Comparison of ENCODE assay signal across 8 mouse cellular contexts in genomic region chr11:70220323-70220722, GRCm38 (mm10). TPM values are rescaled to one million over a fixed set of nuclear protein-coding genes. Genes with fewer than 3 reads are reported as not detected.
A peak's percentile ranks its signal among the peaks of the same experiment; 100 is the strongest.
DNase-seq lines count a peak whose midpoint lies in the region; ATAC-seq lines count a peak whose summit lies in the region.

No protein-coding gene starts in this region.

- peaks cover 26% of the 10 kb centered on the region for H3K27me3 ChIP-seq in heart, embryonic 16.5 days (ENCODE audit: control insufficient read depth, insufficient read depth, low read length)
- peaks cover 10% of the 10 kb centered on the region for H3K27me3 ChIP-seq in forebrain, embryonic 11.5 days (ENCODE audit: control insufficient read depth, insufficient read depth, low read length)
- H3K27me3 ChIP-seq in liver, embryonic 13.5 days: peaks cover 25% of the 10 kb centered on the region

- DNase-seq in heart, adult 11 months: no peak
- DNase-seq in NIH3T3 (ENCODE audit: low read depth): peak; percentile 48
- DNase-seq in forebrain, embryonic 11.5 days (ENCODE audit: low spot score): peak; percentile 60
- DNase-seq in liver, embryonic 13.5 days: no peak
- no peak for DNase-seq in urinary bladder, adult 18-20 months (ENCODE audit: low spot score in 2 of 2)
- no peak for DNase-seq in gastrocnemius, adult 18-20 months (ENCODE audit: low spot score)
- no peak for DNase-seq in right cerebral cortex, postnatal 14 days

- peak overlapping the region; percentile 82 for H3K9ac ChIP-seq in heart, embryonic 16.5 days (ENCODE audit: low read length)
- H3K9ac ChIP-seq in forebrain, embryonic 11.5 days (ENCODE audit: low read length): peak overlapping the region; percentile 76
- peak overlapping the region; percentile 90 for H3K9ac ChIP-seq in liver, embryonic 13.5 days

- peak overlapping the region; percentile 70 for H3K4me3 ChIP-seq in heart, embryonic 16.5 days (ENCODE audit: low read length)
- peak overlapping the region; percentile 49 for H3K4me3 ChIP-seq in forebrain, embryonic 11.5 days (ENCODE audit: low read depth, low read length)
- H3K4me3 ChIP-seq in liver, embryonic 13.5 days (replicated peaks): peak overlapping the region; percentile 77

- no peaks in the 10 kb centered on the region for H3K9me3 ChIP-seq in heart, embryonic 16.5 days (replicated peaks; ENCODE audit: control insufficient read depth, low read length)
- no peaks in the 10 kb centered on the region for H3K9me3 ChIP-seq in forebrain, embryonic 11.5 days (ENCODE audit: control insufficient read depth, low read length)
- no peaks in the 10 kb centered on the region for H3K9me3 ChIP-seq in liver, embryonic 13.5 days (replicated peaks)

- no peaks in the 10 kb centered on the region for H3K36me3 ChIP-seq in heart, embryonic 16.5 days (ENCODE audit: control insufficient read depth, insufficient read depth)
- no peaks in the 10 kb centered on the region for H3K36me3 ChIP-seq in forebrain, embryonic 11.5 days (ENCODE audit: control insufficient read depth, insufficient read depth, low read length)
- peaks cover 14% of the 10 kb centered on the region; the same call in 1 of the 2 replicates for H3K36me3 ChIP-seq in liver, embryonic 13.5 days

- no peak for ATAC-seq in heart, embryonic 16.5 days (replicated peaks; ENCODE audit: extremely low read depth, insufficient read depth, low FRiP score)
- ATAC-seq in forebrain, embryonic 11.5 days (replicated peaks; ENCODE audit: low FRiP score): no peak
- no peak for ATAC-seq in liver, embryonic 13.5 days (ENCODE audit: low read depth)

- H3K27ac ChIP-seq in heart, embryonic 16.5 days (ENCODE audit: low read length): peak overlapping the region; percentile 91
- peak overlapping the region; percentile 70; the same call in 1 of the 2 replicates for H3K27ac ChIP-seq in forebrain, embryonic 11.5 days (ENCODE audit: low read depth, low read length)
- H3K27ac ChIP-seq in liver, embryonic 13.5 days: peak overlapping the region; percentile 99

- H3K4me1 ChIP-seq in heart, embryonic 16.5 days (ENCODE audit: control insufficient read depth, insufficient read depth, low read length): peaks cover 13% of the 10 kb centered on the region; the same call in 1 of the 2 replicates
- H3K4me1 ChIP-seq in forebrain, embryonic 11.5 days (replicated peaks; ENCODE audit: control insufficient read depth, insufficient read depth, low read length): peaks cover 12% of the 10 kb centered on the region; the same call in 1 of the 2 replicates
- H3K4me1 ChIP-seq in liver, embryonic 13.5 days (replicated peaks): peaks cover 71% of the 10 kb centered on the region

- H3K4me2 ChIP-seq in heart, embryonic 16.5 days (ENCODE audit: low read depth, low read length): peak overlapping the region; percentile 99
- H3K4me2 ChIP-seq in forebrain, embryonic 11.5 days (ENCODE audit: low read depth, low read length, severe bottlenecking): peak overlapping the region; percentile 87
- H3K4me2 ChIP-seq in liver, embryonic 13.5 days: peak overlapping the region; percentile 97

- 2% methylated on average over 24 of the region's 24 CpGs for WGBS in heart, embryonic 16.5 days
- 1% methylated on average over 24 of the region's 24 CpGs for WGBS in forebrain, embryonic 11.5 days
- WGBS in liver, embryonic 13.5 days (ENCODE audit: insufficient replicate concordance): 2% methylated on average over 24 of the region's 24 CpGs

RNA-seq across cellular contexts. Expression of gene Slc16a13, which starts 0.5 kb away (rescaled TPM):
- 5.0 and 5.6 TPM in 2 replicates for polyA plus RNA-seq in heart, embryonic 16.5 days (2015; fragmentation: Nextera tagmentation; extraction: Ambion mirVana)
- polyA plus RNA-seq in forebrain, embryonic 11.5 days (2014; fragmentation: Nextera tagmentation; extraction: Ambion mirVana): 14.6 and 15.8 TPM in 2 replicates
- polyA plus RNA-seq in liver, embryonic 13.5 days (2015; fragmentation: Nextera tagmentation; extraction: Ambion mirVana): 4.8 and 7.5 TPM in 2 replicates
- total RNA-seq in gastrocnemius, adult 18-20 months (2021): under 1 TPM; 0.14 to 0.50 TPM

RNA-seq across cellular contexts. Expression of gene Slc16a11, which starts 7.8 kb away (rescaled TPM):
- polyA plus RNA-seq in heart, embryonic 16.5 days (2015; fragmentation: Nextera tagmentation; extraction: Ambion mirVana): 0.33 and 0.41 TPM in 2 replicates
- polyA plus RNA-seq in forebrain, embryonic 11.5 days (2014; fragmentation: Nextera tagmentation; extraction: Ambion mirVana): 0.91 and 1.0 TPM in 2 replicates
- polyA plus RNA-seq in liver, embryonic 13.5 days (2015; fragmentation: Nextera tagmentation; extraction: Ambion mirVana): 0.73 and 0.83 TPM in 2 replicates
- total RNA-seq in gastrocnemius, adult 18-20 months (2021): under 1 TPM in 1 of 2 experiments, not detected in 1; 0.50 TPM

RNA-seq across cellular contexts. Expression of gene Bcl6b, which starts 9.3 kb away (rescaled TPM):
- polyA plus RNA-seq in heart, embryonic 16.5 days (2015; fragmentation: Nextera tagmentation; extraction: Ambion mirVana): 18.1 and 20.2 TPM in 2 replicates
- 4.9 and 6.8 TPM in 2 replicates for polyA plus RNA-seq in forebrain, embryonic 11.5 days (2014; fragmentation: Nextera tagmentation; extraction: Ambion mirVana)
- 1.6 and 1.8 TPM in 2 replicates for polyA plus RNA-seq in liver, embryonic 13.5 days (2015; fragmentation: Nextera tagmentation; extraction: Ambion mirVana)
- total RNA-seq in gastrocnemius, adult 18-20 months (2021): 1 to 10 TPM in 1 of 2 experiments, under 1 TPM in 1; 0.82 to 5.1 TPM

RNA-seq across cellular contexts. Expression of gene 0610010K14Rik, which starts 17.4 kb away (rescaled TPM):
- polyA plus RNA-seq in heart, embryonic 16.5 days (2015; fragmentation: Nextera tagmentation; extraction: Ambion mirVana): 116 and 121 TPM in 2 replicates
- polyA plus RNA-seq in forebrain, embryonic 11.5 days (2014; fragmentation: Nextera tagmentation; extraction: Ambion mirVana): 202 and 223 TPM in 2 replicates
- 82.5 and 85.7 TPM in 2 replicates for polyA plus RNA-seq in liver, embryonic 13.5 days (2015; fragmentation: Nextera tagmentation; extraction: Ambion mirVana)
- 10 to 100 TPM; 30.3 to 30.7 TPM for total RNA-seq in gastrocnemius, adult 18-20 months (2021)

RNA-seq across cellular contexts. Expression of gene Gm21988, which starts 19.3 kb away (rescaled TPM):
- 8.2 and 9.0 TPM in 2 replicates for polyA plus RNA-seq in heart, embryonic 16.5 days (2015; fragmentation: Nextera tagmentation; extraction: Ambion mirVana)
- polyA plus RNA-seq in forebrain, embryonic 11.5 days (2014; fragmentation: Nextera tagmentation; extraction: Ambion mirVana): 9.8 and 9.9 TPM in 2 replicates
- 6.5 and 7.1 TPM in 2 replicates for polyA plus RNA-seq in liver, embryonic 13.5 days (2015; fragmentation: Nextera tagmentation; extraction: Ambion mirVana)
- 1 to 10 TPM; 3.2 to 3.3 TPM for total RNA-seq in gastrocnemius, adult 18-20 months (2021)

Comparison
In these comparisons a context has a peak if more than half of its experiments do, and no peak if none do; other contexts are left out.
1. DNase-seq: peak in NIH3T3 (single experiment) and forebrain, embryonic 11.5 days (single experiment); none in heart, adult 11 months (single experiment), liver, embryonic 13.5 days (single experiment), urinary bladder, adult 18-20 months (0 of 2), gastrocnemius, adult 18-20 months (single experiment) and right cerebral cortex, postnatal 14 days (single experiment).
2. Peak in every context shown above with its lines, with median percentiles within 50 percentile points of each other: H3K27ac ChIP-seq, H3K4me2 ChIP-seq, H3K4me3 ChIP-seq and H3K9ac ChIP-seq.